Mouse (Mus musculus) limb, embryonic 12.5 days (tissue): Measurements from ENCODE around the gene Gm20696. TPM values are rescaled to one million over a fixed set of nuclear protein-coding genes. Genes with fewer than 3 reads are reported as not detected.

Experiments used
- ATAC-seq: fragments of 200-750 bp; cut with Nextera tagmentation; 2 replicates; pipeline ENCODE4 v1.8.0; 2017; ENCODE audit warnings: low read depth, moderate TSS enrichment; ENCODE audit not compliant: insufficient number of reproducible peaks, insufficient read depth, low FRiP score, low TSS enrichment
- H3K27ac ChIP-seq: fragments of 300-500 bp; sonication (generic); 2 replicates; pipeline ENCODE4 v1.5.1; 2016; ENCODE audit warnings: mild to moderate bottlenecking, moderate library complexity
- H3K27me3 ChIP-seq: fragments of 300-500 bp; sonication (generic); 2 replicates; pipeline ENCODE4 v1.6.1; 2016; ENCODE audit warnings: mild to moderate bottlenecking, moderate library complexity
- H3K36me3 ChIP-seq: fragments of 300-500 bp; sonication (generic); 2 replicates; pipeline ENCODE4 v1.6.1; 2016; ENCODE audit warnings: mild to moderate bottlenecking, moderate library complexity
- H3K4me1 ChIP-seq: fragments of 300-500 bp; sonication (generic); replicated peaks from 2 replicates; pipeline ENCODE4 v1.6.1; 2016
- H3K4me2 ChIP-seq: fragments of 300-500 bp; sonication (generic); 2 replicates; pipeline ENCODE4 v1.6.1; 2016; ENCODE audit warnings: mild to moderate bottlenecking, moderate library complexity
- H3K4me3 ChIP-seq: fragments of 300-500 bp; sonication (generic); replicated peaks from 2 replicates; pipeline ENCODE4 v1.5.1; 2016; ENCODE audit warnings: mild to moderate bottlenecking
- H3K9ac ChIP-seq: fragments of 300-500 bp; sonication (generic); replicated peaks from 2 replicates; pipeline ENCODE4 v1.6.1; 2016; ENCODE audit warnings: mild to moderate bottlenecking, moderate library complexity
- H3K9me3 ChIP-seq: fragments of 300-500 bp; sonication (generic); 2 replicates; pipeline ENCODE4 v1.6.1; 2016; ENCODE audit warnings: mild to moderate bottlenecking, moderate library complexity
- WGBS: fragments of 180-500 bp; shearing (Covaris S2); methylation state at CpG from one replicate; pipeline ENCODE4 v1.1.7; 2016; 5-methylcytosine and 5-hydroxymethylcytosine counted together
- microRNA-seq: library from miRNA; unstranded; fragments of <30 nt; microRNA quantifications from one replicate; pipeline ENCODE4, GENCODE M21; 2017
- polyA plus RNA-seq: library from polyadenylated mRNA; unstranded; fragments of >200 nt; fragmentation: Nextera tagmentation; extraction: Ambion mirVana; gene quantifications from 2 replicates; pipeline ENCODE4 v1.2.1, GENCODE M21; 2016

The Gm20696 gene
- polyA plus RNA-seq, 1 experiment from 2014 or later: 7.6 TPM

- Histone ChIP-seq H3K27ac (no peak overlapping the region), H3K9me3 (no peaks in the 10 kb centered on the region), H3K4me1 (peaks cover 17% of the 10 kb centered on the region), H3K4me2 (no peak overlapping the region), H3K27me3 (peaks cover 5% of the 10 kb centered on the region), H3K9ac (no peak overlapping the region), H3K36me3 (no peaks in the 10 kb centered on the region), H3K4me3 (no peak overlapping the region)
- WGBS: 94% methylated on average over 6 of the region's 6 CpGs
- ATAC-seq: no peak
These were observed 438.2 kb downstream of the Gm20696 start for GRCm38 (mm10) chr6:99228336-99228870.

DNA sequence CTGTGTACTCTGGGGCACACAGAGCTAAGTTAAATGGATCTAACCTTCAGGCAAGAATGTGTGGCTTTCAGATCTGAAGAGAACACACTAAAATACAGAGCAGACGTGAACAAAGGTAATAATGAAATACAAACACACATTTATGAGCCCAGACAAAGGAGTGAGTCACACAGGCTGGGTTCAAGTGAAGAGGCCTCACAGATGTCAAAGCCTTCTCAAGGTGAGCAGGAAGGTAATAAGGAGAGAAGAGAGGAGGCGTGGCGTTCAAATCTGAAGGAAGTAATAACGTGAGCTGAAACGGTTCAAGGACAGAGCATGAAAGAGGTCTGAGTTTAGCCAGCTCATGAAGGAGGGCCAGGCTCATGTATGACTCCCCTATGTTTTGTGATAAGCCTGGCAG, 445.4 kb downstream of the Gm20696 start:
- no peak for ATAC-seq
- Histone ChIP-seq H3K4me2 (no peak overlapping the region), H3K36me3 (no peaks in the 10 kb centered on the region), H3K9ac (no peak overlapping the region), H3K9me3 (no peaks in the 10 kb centered on the region), H3K27ac (no peak overlapping the region), H3K4me1 (no peaks in the 10 kb centered on the region), H3K27me3 (no peaks in the 10 kb centered on the region; the same call in 1 of the 2 replicates), H3K4me3 (no peak overlapping the region)
- 84% methylated on average over 5 of the region's 5 CpGs for WGBS

GRCm38 (mm10) chr6:99220472-99220871, 446.1 kb downstream of the Gm20696 start:
- WGBS: over 99% methylated on average over 3 of the region's 3 CpGs
- Histone ChIP-seq H3K36me3 (no peaks in the 10 kb centered on the region), H3K4me3 (no peak overlapping the region), H3K4me1 (no peaks in the 10 kb centered on the region), H3K9ac (no peak overlapping the region), H3K4me2 (no peak overlapping the region), H3K27me3 (no peaks in the 10 kb centered on the region; the same call in 1 of the 2 replicates), H3K9me3 (no peaks in the 10 kb centered on the region), H3K27ac (no peak overlapping the region)
- ATAC-seq: no peak

GRCm38 (mm10) chr6:99217846-99218245, 448.8 kb downstream of the Gm20696 start:
- Histone ChIP-seq H3K27ac (no peak overlapping the region), H3K4me1 (no peaks in the 10 kb centered on the region), H3K9ac (no peak overlapping the region), H3K4me3 (no peak overlapping the region), H3K4me2 (no peak overlapping the region), H3K36me3 (no peaks in the 10 kb centered on the region), H3K9me3 (no peaks in the 10 kb centered on the region), H3K27me3 (no peaks in the 10 kb centered on the region; the same call in 1 of the 2 replicates)
- 79% methylated on average over 2 of the region's 2 CpGs for whole genome bisulfite sequencing
- ATAC-seq: no peak

DNA sequence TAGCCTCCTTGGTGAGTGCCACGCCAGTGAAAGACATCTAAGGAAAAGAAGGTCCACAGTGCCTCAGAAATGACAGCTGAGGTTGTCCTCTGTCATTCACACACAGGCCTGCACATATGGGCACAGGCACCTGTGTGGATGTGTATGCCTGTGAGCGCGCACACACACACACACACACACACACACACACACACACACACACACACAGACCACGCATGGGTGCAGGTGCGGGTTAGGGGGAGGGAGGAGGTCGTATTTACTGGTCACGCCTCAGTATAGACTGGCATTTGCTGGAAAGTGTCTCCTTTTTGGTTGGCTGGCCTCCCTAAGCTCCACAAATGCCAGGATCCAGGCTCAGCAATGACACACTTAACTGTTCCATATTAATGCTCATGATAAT, 449.4 kb downstream of the Gm20696 start:
- H3K27me3 ChIP-seq: no peaks in the 10 kb centered on the region; the same call in 1 of the 2 replicates

GRCm38 (mm10) chr6:99212461-99212860, 454.1 kb downstream of the Gm20696 start:
- peaks cover 2% of the 10 kb centered on the region for H3K4me1 ChIP-seq
- no peak overlapping the region for H3K27ac ChIP-seq
- no peak for ATAC-seq
- no peak overlapping the region for H3K4me3 ChIP-seq
- H3K27me3 ChIP-seq: no peaks in the 10 kb centered on the region; the same call in 1 of the 2 replicates
- no peaks in the 10 kb centered on the region for H3K36me3 ChIP-seq
- H3K4me2 ChIP-seq: no peak overlapping the region
- no peak overlapping the region for H3K9ac ChIP-seq
- 90% methylated on average over 4 of the region's 4 CpGs for WGBS
- no peaks in the 10 kb centered on the region for H3K9me3 ChIP-seq

More for the DNA sequence above, 449.4 kb downstream of the Gm20696 start:
- H3K4me3 ChIP-seq: no peak overlapping the region
- H3K36me3 ChIP-seq: no peaks in the 10 kb centered on the region
- no peak for ATAC-seq
- H3K9ac ChIP-seq: no peak overlapping the region
- H3K9me3 ChIP-seq: no peaks in the 10 kb centered on the region
- H3K4me2 ChIP-seq: no peak overlapping the region
- no peaks in the 10 kb centered on the region for H3K4me1 ChIP-seq
- WGBS: 80% methylated on average over 7 of the region's 7 CpGs
- no peak overlapping the region for H3K27ac ChIP-seq

- peaks cover 6% of the 10 kb centered on the region for H3K4me1 ChIP-seq
- no peak overlapping the region for H3K9ac ChIP-seq
- no peaks in the 10 kb centered on the region; the same call in 1 of the 2 replicates for H3K27me3 ChIP-seq
- H3K9me3 ChIP-seq: no peaks in the 10 kb centered on the region
- H3K4me3 ChIP-seq: no peak overlapping the region
- WGBS: 87% methylated on average over 5 of the region's 5 CpGs
- no peak overlapping the region for H3K27ac ChIP-seq
- no peak for ATAC-seq
- H3K4me2 ChIP-seq: no peak overlapping the region
- no peaks in the 10 kb centered on the region for H3K36me3 ChIP-seq
These were observed 454.8 kb downstream of the Gm20696 start for GRCm38 (mm10) chr6:99211663-99212333.

DNA sequence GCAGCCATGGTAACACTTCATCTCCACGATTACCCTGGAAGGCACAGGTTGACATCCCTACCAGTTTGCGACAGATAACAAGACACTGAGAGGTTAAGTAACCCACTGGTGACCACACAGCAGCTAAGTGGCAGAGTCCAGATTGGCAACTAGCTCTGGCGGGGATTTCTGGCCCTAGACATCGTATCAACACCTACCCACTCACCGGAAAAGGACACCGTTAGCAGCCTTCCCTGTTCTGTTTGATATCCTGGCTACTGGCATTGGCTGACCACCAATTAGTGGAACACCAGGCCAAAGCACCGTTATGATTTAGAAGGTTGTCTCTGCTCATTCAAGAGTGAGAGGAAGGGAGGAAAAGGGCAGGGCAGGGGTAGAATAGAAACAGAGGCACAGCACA, 456.4 kb downstream of the Gm20696 start:
- ATAC-seq: no peak
- no peaks in the 10 kb centered on the region for H3K36me3 ChIP-seq
- no peaks in the 10 kb centered on the region for H3K9me3 ChIP-seq
- no peak overlapping the region for H3K9ac ChIP-seq
- H3K4me1 ChIP-seq: peaks cover 22% of the 10 kb centered on the region
- no peak overlapping the region for H3K27ac ChIP-seq
- no peak overlapping the region for H3K4me3 ChIP-seq
- no peak overlapping the region for H3K4me2 ChIP-seq
- 69% methylated on average over 7 of the region's 7 CpGs for whole genome bisulfite sequencing
- H3K27me3 ChIP-seq: no peaks in the 10 kb centered on the region; the same call in 1 of the 2 replicates

Small RNAs within 50 kb of the gene (microRNA-seq; reads per million reads assigned to microRNA genes)
- gene Gm22328: not detected

Other genes starting within 250 kb of the Gm20696 start
- 77.4 and 91.0 TPM in 2 replicates for gene Foxp1, start 144.1 kb downstream of the Gm20696 start, polyA plus RNA-seq
- 19.8 and 20.4 TPM in 2 replicates for gene Eif4e3, start within 50 bp of the Gm20696 start, polyA plus RNA-seq
- gene Gpr27, start 25.9 kb upstream of the Gm20696 start, polyA plus RNA-seq: 4.5 and 6.7 TPM in 2 replicates
- 0.65 and 0.72 TPM in 2 replicates for gene Prok2, start 59.6 kb upstream of the Gm20696 start, polyA plus RNA-seq